Mouse (Mus musculus): ENCODE measurements at regions not wholly inside any gene's neighbourhood (a gene's known extent, or its start where the extent isn't known, plus 50 kb on each side); places are given as distances from the start of the nearest gene placed in this dataset.
"Not testable (repeated sequence)": the region's sequence is repeated elsewhere in the genome, so short reads cannot be mapped to it uniquely, and the experiment has no call there.

DNA sequence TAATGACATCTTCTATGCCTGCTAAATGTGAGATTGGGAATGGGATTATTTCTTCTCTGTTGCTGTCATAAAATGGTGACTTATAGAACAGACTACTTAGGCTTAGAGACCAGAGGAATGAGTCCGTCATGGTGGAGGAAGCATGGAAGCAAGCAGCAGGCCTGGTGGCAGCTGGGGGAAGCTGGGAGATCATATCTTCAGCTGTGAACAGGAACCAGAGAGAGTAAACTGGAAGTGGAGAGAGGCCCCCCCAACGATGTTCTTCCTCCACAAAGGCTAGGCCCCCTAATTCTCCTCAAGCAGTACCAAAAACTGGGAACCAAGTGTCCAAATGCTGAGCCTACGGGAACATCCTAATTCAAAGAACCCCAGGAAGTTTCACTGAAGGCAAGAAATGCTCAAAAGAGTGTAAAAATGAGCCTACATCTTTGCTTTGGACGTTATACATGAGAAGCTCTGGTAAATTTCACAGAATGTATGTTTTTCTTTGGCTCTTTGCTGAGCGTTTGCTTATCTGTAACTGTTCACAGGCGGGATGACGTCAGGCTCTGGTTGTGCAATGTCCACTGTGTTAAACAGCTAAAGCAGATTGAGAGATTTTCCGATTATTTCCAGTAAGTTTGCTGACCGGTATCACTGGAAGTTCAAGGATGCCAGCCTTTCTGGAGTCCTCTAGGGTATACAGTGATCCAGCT lies 102.7 kb upstream of the Slc38a2 start:
- 0 out of 2 replicates have a peak overlapping the region, but pooled peaks have one; percentile 6 for H3K4me2 ChIP-seq (replicated peaks; ENCODE audit: low read depth, low read length)
- no peak overlapping the region for H3K9ac ChIP-seq (replicated peaks; ENCODE audit: low read depth, low read length)
- peaks cover 16% of the 10 kb centered on the region; the same call in 1 of the 2 replicates for H3K4me1 ChIP-seq (ENCODE audit: control insufficient read depth, insufficient read depth, low read length)
- H3K4me3 ChIP-seq (ENCODE audit: low read depth, low read length) = no peak overlapping the region
- ATAC-seq (ENCODE audit: insufficient number of reproducible peaks, insufficient read depth, low FRiP score, low read depth) = peak; percentile 56; the same call in 1 of the 2 replicates
- no peaks in the 10 kb centered on the region for H3K27me3 ChIP-seq (ENCODE audit: control insufficient read depth, insufficient read depth, low read length)
- 42% methylated on average over 9 of the region's 9 CpGs for WGBS
- H3K27ac ChIP-seq (ENCODE audit: low read length) = peak overlapping the region; percentile 77
- no peaks in the 10 kb centered on the region for H3K9me3 ChIP-seq (ENCODE audit: control insufficient read depth, low read depth, low read length)
- no peaks in the 10 kb centered on the region for H3K36me3 ChIP-seq (ENCODE audit: control insufficient read depth, insufficient read depth, low read length)

- H3K9ac ChIP-seq (replicated peaks; ENCODE audit: low read depth, low read length) = no peak overlapping the region
- no peak for ATAC-seq (ENCODE audit: insufficient number of reproducible peaks, insufficient read depth, low FRiP score, low read depth)
- WGBS = 50% methylated on average over 12 of the region's 12 CpGs
- no peaks in the 10 kb centered on the region for H3K36me3 ChIP-seq (ENCODE audit: control insufficient read depth, insufficient read depth, low read length)
- no peak overlapping the region for H3K27ac ChIP-seq (ENCODE audit: low read length)
- H3K27me3 ChIP-seq (ENCODE audit: control insufficient read depth, insufficient read depth, low read length) = no peaks in the 10 kb centered on the region
- H3K4me3 ChIP-seq (ENCODE audit: low read depth, low read length) = no peak overlapping the region
- H3K9me3 ChIP-seq (ENCODE audit: control insufficient read depth, low read depth, low read length) = no peaks in the 10 kb centered on the region
- H3K4me2 ChIP-seq (replicated peaks; ENCODE audit: low read depth, low read length) = no peak overlapping the region
- H3K4me1 ChIP-seq (ENCODE audit: control insufficient read depth, insufficient read depth, low read length) = peaks cover 16% of the 10 kb centered on the region; the same call in 1 of the 2 replicates
Measured at GRCm38 (mm10) chr15:96799228-96799627, 99.7 kb upstream of the Slc38a2 start.

- Histone ChIP-seq H3K9ac (replicated peaks; ENCODE audit: low read depth, low read length) (no peak overlapping the region), H3K4me2 (replicated peaks; ENCODE audit: low read depth, low read length) (no peak overlapping the region), H3K36me3 (ENCODE audit: control insufficient read depth, insufficient read depth, low read length) (no peaks in the 10 kb centered on the region), H3K4me1 (ENCODE audit: control insufficient read depth, insufficient read depth, low read length) (peaks cover 20% of the 10 kb centered on the region; the same call in 1 of the 2 replicates), H3K4me3 (ENCODE audit: low read depth, low read length) (no peak overlapping the region), H3K27me3 (ENCODE audit: control insufficient read depth, insufficient read depth, low read length) (no peaks in the 10 kb centered on the region), H3K27ac (ENCODE audit: low read length) (peak overlapping the region; percentile 85), H3K9me3 (ENCODE audit: control insufficient read depth, low read depth, low read length) (no peaks in the 10 kb centered on the region)
- WGBS = 42% methylated on average over 4 of the region's 4 CpGs
- ATAC-seq (ENCODE audit: insufficient number of reproducible peaks, insufficient read depth, low FRiP score, low read depth) = peak; percentile 53; the same call in 1 of the 2 replicates
Measured at GRCm38 (mm10) chr15:96797615-96798270, 98.2 kb upstream of the Slc38a2 start.

DNA sequence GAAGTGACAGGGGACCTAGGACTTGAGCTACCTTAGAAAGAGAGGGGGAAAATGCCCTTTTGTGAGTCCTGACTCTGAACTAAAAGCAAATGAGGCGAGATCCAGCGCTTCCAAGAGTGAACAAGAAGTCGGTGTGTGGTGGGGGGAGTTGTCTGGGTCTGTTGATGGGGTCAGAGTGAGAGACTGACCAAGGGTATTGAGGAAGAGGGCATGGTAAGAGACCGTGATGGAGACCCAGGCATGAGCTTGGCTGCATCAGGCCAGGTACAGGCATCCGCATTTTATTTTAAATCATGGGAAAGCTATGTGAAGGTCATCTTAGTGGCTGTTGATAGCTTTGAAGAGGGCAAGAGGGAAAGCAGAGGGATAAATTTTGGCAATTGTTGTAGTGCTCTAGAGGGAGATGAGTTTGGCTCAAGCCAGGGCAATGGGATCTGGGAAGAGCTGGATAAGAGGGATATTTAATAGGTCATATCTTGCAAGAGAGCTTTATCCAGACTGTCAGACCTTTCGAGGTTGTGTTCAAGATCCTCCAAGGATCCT lies 94.7 kb upstream of the Slc38a2 start:
- Histone ChIP-seq H3K36me3 (ENCODE audit: control insufficient read depth, insufficient read depth, low read length) (no peaks in the 10 kb centered on the region), H3K27ac (ENCODE audit: low read length) (no peak overlapping the region), H3K4me2 (replicated peaks; ENCODE audit: low read depth, low read length) (no peak overlapping the region), H3K4me3 (ENCODE audit: low read depth, low read length) (no peak overlapping the region), H3K27me3 (ENCODE audit: control insufficient read depth, insufficient read depth, low read length) (no peaks in the 10 kb centered on the region), H3K9me3 (ENCODE audit: control insufficient read depth, low read depth, low read length) (no peaks in the 10 kb centered on the region), H3K4me1 (ENCODE audit: control insufficient read depth, insufficient read depth, low read length) (peaks cover 8% of the 10 kb centered on the region; the same call in 1 of the 2 replicates), H3K9ac (replicated peaks; ENCODE audit: low read depth, low read length) (no peak overlapping the region)
- 89% methylated on average over 6 of the region's 6 CpGs for WGBS
- ATAC-seq (ENCODE audit: insufficient number of reproducible peaks, insufficient read depth, low FRiP score, low read depth) = no peak

- Histone ChIP-seq H3K36me3 (ENCODE audit: control insufficient read depth, insufficient read depth, low read length) (no peaks in the 10 kb centered on the region), H3K9me3 (ENCODE audit: control insufficient read depth, low read depth, low read length) (no peaks in the 10 kb centered on the region), H3K9ac (replicated peaks; ENCODE audit: low read depth, low read length) (no peak overlapping the region), H3K4me2 (replicated peaks; ENCODE audit: low read depth, low read length) (no peak overlapping the region), H3K4me1 (ENCODE audit: control insufficient read depth, insufficient read depth, low read length) (0 out of 2 replicates have a peak, but pooled peaks cover 8% of the 10 kb centered on the region), H3K27ac (ENCODE audit: low read length) (no peak overlapping the region), H3K27me3 (ENCODE audit: control insufficient read depth, insufficient read depth, low read length) (no peaks in the 10 kb centered on the region), H3K4me3 (ENCODE audit: low read depth, low read length) (no peak overlapping the region)
- WGBS = 92% methylated on average over 15 of the region's 15 CpGs
- ATAC-seq (ENCODE audit: insufficient number of reproducible peaks, insufficient read depth, low FRiP score, low read depth) = no peak
Measured at GRCm38 (mm10) chr15:96793251-96793650, 93.7 kb upstream of the Slc38a2 start.

GRCm38 (mm10) chr15:96791306-96791705 lies 91.8 kb upstream of the Slc38a2 start:
- Histone ChIP-seq H3K9ac (replicated peaks; ENCODE audit: low read depth, low read length) (no peak overlapping the region), H3K27ac (ENCODE audit: low read length) (no peak overlapping the region), H3K9me3 (ENCODE audit: control insufficient read depth, low read depth, low read length) (no peaks in the 10 kb centered on the region), H3K4me1 (ENCODE audit: control insufficient read depth, insufficient read depth, low read length) (0 out of 2 replicates have a peak, but pooled peaks cover 4% of the 10 kb centered on the region), H3K36me3 (ENCODE audit: control insufficient read depth, insufficient read depth, low read length) (no peaks in the 10 kb centered on the region), H3K4me3 (ENCODE audit: low read depth, low read length) (no peak overlapping the region), H3K27me3 (ENCODE audit: control insufficient read depth, insufficient read depth, low read length) (no peaks in the 10 kb centered on the region), H3K4me2 (replicated peaks; ENCODE audit: low read depth, low read length) (no peak overlapping the region)
- WGBS = 82% methylated on average over 6 of the region's 6 CpGs
- no peak for ATAC-seq (ENCODE audit: insufficient number of reproducible peaks, insufficient read depth, low FRiP score, low read depth)

DNA sequence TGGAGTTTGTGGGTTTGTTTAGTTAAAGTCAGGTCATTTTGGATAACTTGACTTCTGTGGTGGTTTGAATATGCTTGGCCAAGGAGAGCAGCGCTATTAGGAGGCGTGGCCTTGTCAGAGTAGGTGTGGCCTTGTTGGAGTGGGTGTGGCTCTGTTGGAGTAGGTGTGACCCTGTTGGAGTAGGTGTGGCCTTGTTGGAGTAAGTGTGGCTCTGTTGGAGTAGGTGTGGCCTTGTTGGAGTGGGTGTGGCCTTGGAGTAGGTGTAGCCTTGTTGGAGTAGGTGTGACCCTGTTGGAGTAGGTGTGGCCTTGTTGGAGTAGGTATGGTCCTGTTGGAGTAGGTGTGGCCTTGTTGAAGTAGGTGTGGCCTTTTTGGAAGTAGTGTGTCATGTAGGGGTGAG lies 88.4 kb upstream of the Slc38a2 start:
- H3K27ac ChIP-seq (ENCODE audit: low read length); H3K27me3 ChIP-seq (ENCODE audit: control insufficient read depth, insufficient read depth, low read length); H3K4me3 ChIP-seq (ENCODE audit: low read depth, low read length); H3K4me1 ChIP-seq (ENCODE audit: control insufficient read depth, insufficient read depth, low read length); H3K9me3 ChIP-seq (ENCODE audit: control insufficient read depth, low read depth, low read length); H3K4me2 ChIP-seq (replicated peaks; ENCODE audit: low read depth, low read length); ATAC-seq (ENCODE audit: insufficient number of reproducible peaks, insufficient read depth, low FRiP score, low read depth); H3K36me3 ChIP-seq (ENCODE audit: control insufficient read depth, insufficient read depth, low read length); H3K9ac ChIP-seq (replicated peaks; ENCODE audit: low read depth, low read length): not testable (repeated sequence)
- 91% methylated on average over 2 of the region's 2 CpGs for WGBS

DNA sequence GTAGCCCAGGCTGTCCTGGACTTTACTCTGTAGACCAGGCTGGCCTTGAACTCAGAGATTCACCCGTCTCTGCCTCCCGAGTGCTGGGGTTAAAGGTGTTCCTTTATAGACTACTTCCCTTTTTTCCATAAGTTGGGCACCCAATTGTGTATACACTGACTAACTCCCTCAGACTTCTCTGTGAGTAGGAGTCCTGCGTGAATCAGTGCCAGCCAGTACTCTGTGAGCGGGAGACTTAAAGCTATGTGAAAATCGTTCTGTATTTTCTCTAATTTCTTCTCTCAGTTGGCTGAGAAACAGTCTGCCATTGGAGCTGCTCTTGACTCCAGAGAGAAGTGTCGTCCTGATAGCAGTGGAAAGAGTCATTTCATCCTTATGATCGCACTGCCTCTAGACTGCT lies 85.0 kb upstream of the Slc38a2 start:
- no peak overlapping the region for H3K4me3 ChIP-seq (ENCODE audit: low read depth, low read length)
- 88% methylated on average over 7 of the region's 7 CpGs for WGBS
- no peaks in the 10 kb centered on the region for H3K36me3 ChIP-seq (ENCODE audit: control insufficient read depth, insufficient read depth, low read length)
- H3K4me1 ChIP-seq (ENCODE audit: control insufficient read depth, insufficient read depth, low read length) = no peaks in the 10 kb centered on the region
- no peak overlapping the region for H3K9ac ChIP-seq (replicated peaks; ENCODE audit: low read depth, low read length)
- no peaks in the 10 kb centered on the region for H3K27me3 ChIP-seq (ENCODE audit: control insufficient read depth, insufficient read depth, low read length)
- no peak overlapping the region for H3K4me2 ChIP-seq (replicated peaks; ENCODE audit: low read depth, low read length)
- no peaks in the 10 kb centered on the region for H3K9me3 ChIP-seq (ENCODE audit: control insufficient read depth, low read depth, low read length)
- ATAC-seq (ENCODE audit: insufficient number of reproducible peaks, insufficient read depth, low FRiP score, low read depth) = no peak
- no peak overlapping the region for H3K27ac ChIP-seq (ENCODE audit: low read length)

Data from stomach, embryonic 14.5 days (tissue).